Mouse (Mus musculus) naive thymus-derived CD4-positive, alpha-beta T cell, adult 2 months (primary cell): ENCODE measurements around the gene Spata7.
"Not testable (repeated sequence)": the region's sequence is repeated elsewhere in the genome, so short reads cannot be mapped to it uniquely, and the experiment has no call there.

Experiments
- DNase-seq: peaks from one replicate; pipeline ENCODE4 v3.0.0-alpha.2; 2011; ENCODE audit warnings: low read depth

Spata7 gene

DNA sequence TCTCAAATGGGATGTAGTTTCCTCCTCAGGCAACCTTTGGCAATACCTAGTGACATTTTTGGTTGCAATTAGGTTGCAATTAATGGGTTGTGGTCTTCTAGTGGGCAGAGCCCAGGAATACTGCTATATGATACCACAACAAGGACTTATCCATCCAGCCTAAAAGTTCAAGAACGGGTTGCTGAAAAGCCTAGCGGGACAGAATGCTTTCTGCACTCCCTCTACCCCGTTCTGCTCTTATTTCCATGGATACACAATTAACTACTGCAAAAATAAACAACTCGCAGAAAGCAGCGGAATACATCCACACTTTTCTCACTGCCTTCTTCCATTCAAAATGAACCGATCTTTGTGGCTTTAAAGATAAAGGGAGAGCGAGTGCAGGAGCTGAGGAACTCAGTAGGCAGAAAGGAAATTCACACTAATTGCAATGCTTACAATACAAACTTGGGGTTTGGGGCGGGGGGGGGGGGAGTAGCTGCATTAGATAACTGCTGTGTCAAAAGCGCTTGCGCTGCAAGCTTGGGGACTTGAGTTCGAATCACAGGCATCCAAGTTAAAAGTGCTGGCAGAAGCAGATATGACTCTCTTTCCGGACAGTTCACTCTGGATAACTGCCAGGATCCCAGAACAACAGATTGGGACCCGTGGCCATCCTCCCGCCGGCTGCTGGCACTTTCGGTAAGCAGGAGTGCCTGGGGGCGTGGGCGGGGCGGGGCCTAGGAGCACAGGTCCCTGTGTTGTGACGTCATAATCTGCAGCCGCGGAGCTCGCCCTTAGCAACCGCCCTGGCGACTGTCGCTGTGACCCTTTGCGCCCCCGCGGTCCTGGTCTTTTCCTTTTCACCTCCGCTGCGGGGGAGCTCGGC, at the start of gene Spata7:
TSS of gene Spata7 (plus strand) at position 766 of the 868 bp plus-strand sequence.
- DNase-seq: peak; percentile 73

DNA sequence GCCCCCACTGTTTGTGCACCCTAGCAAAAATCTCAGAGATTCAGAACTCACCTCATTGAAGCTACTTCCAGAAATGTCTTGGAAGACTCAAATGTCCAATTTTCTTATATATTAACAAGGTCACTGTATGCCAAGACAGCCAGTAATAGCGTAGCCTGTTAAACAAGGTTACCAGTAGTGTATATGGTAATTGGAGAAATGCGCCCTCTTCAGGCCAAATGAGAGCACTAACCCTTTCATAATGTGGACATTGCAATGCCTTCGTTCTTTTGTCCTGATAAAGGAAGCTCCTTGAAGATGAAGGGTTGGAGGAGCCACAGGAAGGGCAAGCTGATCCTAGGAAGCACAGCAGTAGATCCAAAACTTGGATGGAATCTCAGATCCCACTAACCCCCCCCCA, 42.7 kb upstream of the Spata7 start:
- DNase-seq: peak; percentile 6

DNA sequence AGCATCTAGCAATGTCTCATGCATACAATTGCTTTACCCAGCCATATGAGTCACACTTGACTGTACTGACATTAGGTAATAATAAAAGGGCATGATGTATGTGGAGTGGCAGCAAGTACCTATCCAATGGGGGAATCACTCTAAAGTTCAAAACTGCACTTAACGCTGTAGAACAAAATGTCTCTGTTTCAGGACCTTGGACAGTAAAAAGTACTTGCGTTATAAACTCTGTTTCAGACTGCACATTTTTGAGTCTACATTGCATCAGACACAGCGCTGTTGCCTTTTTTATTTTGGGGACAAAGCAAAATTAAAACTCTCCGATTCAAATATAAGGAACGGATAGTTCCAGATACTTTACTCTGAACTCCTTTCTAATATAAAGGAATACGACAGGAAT, 39.4 kb upstream of the Spata7 start:
- no peak for DNase-seq

DNA sequence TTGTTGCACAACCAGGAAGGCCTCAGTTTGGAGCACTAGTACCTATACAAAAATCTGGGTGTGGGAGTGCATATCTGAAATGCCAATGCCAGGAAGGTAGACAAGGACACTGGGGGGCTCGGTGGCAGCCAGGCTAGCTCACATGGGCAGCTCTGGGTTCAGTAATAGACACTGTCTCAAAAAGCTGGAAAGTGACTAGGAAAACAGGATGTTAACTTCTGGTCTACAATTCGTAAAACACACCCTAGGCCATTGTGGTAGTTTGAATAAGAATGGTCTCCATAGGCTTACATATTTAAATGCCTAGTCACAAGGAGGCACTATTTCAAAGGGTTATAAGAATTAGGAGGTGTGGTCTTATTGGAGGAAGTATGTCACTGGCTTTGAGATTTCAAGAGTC, 36.9 kb upstream of the Spata7 start:
- no peak for DNase-seq

GRCm38 (mm10) chr12:98600861-98601260, 27.1 kb upstream of the Spata7 start:
- no peak for DNase-seq

- no peak for DNase-seq
Measured at GRCm38 (mm10) chr12:98602114-98602513, 25.8 kb upstream of the Spata7 start.

DNA sequence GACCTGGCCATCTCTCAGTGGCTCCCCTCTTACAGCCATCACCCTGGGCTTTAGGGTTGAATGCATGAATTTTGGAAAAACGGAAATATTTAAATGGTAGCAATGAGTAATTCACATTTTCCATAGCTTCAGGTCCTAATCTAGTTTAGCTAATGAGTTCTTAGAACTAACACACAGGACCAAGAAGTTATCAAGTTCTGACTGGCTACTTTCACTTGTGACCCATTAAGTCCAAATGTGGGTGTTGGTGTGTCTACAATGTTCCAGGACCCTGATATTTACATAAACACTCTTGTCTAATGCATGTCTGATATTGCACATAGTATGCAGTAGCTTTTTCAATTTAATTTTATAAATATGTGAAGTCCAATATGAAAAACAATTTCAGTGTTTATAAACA, 22.7 kb upstream of the Spata7 start:
- no peak for DNase-seq

DNA sequence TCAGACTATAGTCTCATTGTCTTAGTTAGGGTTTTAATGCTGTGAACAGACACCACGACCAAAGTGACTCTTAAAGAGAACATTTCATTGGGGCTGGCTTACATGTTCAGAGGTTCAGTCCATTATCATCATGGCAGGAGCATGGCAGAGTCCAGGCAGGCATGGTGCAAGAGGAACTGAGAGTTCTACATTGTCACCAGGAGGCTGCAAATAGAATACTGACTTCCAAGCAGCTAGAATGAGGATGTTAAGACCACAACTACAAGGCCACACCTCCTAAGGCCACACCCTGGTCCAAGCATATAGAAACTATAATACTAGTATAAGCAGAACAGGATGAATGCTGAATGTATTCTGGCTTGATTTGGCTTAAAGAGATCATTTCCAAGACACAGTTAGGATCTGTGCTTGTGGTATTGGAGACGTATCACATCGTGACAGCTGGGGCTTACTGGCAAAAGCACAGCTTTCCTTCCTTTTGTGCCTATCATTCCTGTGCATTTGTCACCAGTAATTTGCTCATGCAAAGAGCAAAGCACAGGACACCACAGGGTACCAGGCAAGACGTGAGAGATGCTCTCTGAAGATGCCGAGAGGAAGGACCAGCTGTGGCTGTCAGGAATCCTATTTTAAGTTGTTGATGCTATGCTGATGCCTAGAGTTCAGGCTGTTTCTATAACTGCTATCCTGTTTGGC, 21.2 kb upstream of the Spata7 start:
- DNase-seq: no peak

DNA sequence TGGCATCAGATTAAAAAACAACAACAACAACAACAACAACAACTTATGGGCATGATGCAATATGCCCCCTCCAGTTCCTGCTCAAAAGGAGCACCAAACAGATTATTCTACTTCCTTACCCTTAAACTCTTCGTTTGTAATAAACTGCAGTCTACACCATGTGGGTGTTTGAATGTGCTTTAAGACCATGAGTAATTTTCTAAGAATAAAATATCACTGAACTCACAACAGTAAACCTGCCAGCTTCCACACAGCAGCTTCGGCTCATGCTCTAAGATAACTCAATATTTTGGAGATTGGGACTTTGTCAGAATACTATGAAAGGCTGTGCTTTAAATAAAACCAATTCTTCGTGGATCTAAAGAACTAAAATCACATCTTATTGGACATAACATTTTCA, 17.6 kb upstream of the Spata7 start:
- DNase-seq: no peak

GRCm38 (mm10) chr12:98614910-98615508, 12.9 kb upstream of the Spata7 start:
- DNase-seq: no peak

- DNase-seq: no peak
Measured at GRCm38 (mm10) chr12:98615746-98616145, 12.2 kb upstream of the Spata7 start.

DNA sequence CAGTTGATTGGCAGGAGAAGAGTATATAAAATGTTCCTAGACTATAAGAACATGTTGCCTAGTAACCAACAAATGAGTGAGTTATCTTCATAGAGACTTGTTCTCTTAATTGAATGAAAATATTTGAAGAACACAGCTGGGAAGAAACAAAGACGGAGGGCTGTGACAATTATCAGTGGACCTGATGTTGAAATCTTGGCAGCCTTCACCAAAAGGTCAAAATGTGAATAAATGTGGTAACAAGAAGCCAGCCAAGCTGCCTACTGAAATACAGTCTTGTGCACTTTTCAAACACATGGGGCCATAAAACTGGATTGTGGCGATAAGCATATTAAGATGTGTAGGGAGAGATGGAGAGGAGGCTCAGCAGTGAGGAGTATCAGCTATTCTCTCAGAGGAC, 8.5 kb upstream of the Spata7 start:
- no peak for DNase-seq

DNA sequence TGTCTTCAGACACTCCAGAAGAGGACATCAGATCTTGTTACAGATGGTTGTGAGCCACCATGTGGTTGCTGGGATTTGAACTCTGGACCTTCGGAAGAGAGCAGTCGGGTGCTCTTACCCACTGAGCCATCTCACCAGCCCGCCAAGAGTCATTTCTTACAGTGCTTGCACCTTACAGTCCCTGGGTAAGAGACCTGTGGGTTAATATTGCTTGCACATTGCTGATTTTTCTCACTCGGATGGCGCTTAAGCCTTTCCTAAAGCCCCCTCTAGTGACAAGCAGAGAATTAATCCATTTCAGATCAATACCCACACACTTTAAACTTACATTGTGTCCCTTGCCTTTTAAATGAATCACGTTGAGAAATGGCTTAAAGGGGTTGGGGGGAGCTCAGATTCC, 7.0 kb upstream of the Spata7 start:
- not testable (repeated sequence) for DNase-seq

- not testable (repeated sequence) for DNase-seq
Measured at GRCm38 (mm10) chr12:98623266-98623665, 4.7 kb upstream of the Spata7 start.

DNA sequence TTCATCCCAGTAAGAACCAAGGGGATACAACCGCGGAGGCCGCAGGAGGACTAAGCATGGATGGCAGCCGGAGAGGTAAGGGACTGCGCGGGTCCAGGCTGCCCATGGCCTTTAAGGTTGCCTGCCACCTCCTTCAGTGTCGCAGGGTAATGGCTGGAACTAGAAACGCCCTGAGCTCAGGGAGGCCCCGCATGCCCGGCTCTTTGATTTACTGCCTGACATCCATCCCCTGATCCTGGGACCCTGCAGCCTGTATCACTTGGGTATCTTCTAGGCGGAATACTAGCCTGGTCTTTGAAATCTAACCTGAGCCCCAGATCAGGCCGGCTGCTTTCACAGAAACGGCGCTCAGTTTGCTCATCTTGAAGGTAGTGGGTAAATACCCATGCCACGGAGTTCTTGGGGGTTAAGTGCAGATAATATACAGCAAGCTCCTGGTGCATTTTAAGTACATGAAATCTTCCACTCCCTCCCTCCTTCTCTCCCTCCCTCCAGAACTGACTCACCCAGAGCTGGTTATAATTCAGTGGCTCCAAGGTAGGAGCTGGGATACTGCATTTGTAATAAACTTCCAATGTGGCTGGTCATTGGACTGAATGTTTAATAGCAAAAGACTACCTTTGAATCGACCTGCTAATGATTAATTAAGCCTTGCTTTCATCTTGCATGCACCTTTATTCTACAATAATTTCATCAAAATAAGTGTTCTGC, 458 bp downstream of the Spata7 start:
- DNase-seq: no peak

DNA sequence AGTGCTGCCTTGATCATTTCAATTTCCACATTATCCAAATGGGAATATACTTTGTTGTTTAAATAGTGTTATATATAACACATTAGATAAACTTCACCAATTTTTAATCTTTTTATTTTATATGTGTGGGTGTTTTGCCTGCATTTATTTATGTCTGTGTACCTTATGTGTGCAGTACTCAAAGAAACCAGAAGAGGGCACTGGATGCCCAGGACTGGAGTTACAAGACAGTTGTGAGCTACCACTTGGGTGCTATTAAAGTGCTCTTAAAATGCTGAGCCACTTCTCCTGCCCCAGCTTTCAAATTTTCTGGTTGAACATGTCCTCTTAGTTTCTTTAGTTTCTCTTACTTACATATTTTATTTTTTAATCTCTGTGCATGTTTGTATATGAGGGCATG, 16.9 kb downstream of the Spata7 start:
- DNase-seq: no peak

GRCm38 (mm10) chr12:98656873-98657272, 28.9 kb downstream of the Spata7 start:
- DNase-seq: no peak

GRCm38 (mm10) chr12:98662617-98663016, 34.7 kb downstream of the Spata7 start:
- no peak for DNase-seq

- DNase-seq: no peak
Measured at GRCm38 (mm10) chr12:98668132-98668814, 40.3 kb downstream of the Spata7 start.

DNA sequence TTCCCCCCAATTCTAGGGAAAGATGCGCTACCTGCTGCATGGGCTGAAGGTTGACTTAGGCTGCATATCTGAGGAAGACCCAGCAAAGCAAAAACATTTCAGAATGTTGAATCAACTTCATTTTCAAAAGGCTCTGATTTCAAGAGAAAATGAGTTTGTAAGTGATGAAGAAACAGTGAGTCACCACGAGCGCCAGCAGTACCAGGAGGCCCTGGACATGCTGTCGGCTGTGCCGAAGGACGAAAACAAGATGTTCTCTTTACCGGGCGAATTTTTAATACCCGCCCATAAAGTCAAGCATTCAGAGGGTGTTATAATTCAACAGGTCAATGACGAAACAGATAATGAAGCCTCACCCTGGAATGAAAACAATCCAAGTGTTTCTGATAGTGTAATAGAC, 41.1 kb downstream of the Spata7 start:
- no peak for DNase-seq

DNA sequence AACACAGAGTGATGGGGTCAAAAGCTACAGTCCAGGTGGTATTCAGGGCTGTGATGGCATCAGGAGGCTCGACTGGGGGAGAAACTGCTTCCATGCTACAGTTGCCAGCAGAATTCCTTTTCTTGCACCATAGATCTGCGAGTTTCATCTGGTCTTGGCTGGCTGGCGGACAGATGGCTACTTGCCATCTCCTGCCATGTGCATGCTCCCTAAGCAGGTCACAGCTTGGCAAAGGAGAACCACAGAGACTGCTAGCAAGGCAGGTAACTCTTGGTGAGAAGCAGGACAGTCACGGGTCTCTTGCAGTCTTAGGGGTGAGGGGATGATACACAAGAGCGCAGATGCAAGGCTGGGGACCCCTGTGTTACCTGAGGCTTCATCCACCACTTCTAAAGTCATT, 41.9 kb downstream of the Spata7 start:
- DNase-seq: no peak

GRCm38 (mm10) chr12:98670429-98670828, 42.5 kb downstream of the Spata7 start:
- DNase-seq: no peak
